Mouse (Mus musculus) inflammation-experienced regulatory T-cells, adult 6 months (primary cell): Measurements from ENCODE around the gene Edn2. TPM values are rescaled to one million over a fixed set of nuclear protein-coding genes. Genes with fewer than 3 reads are reported as not detected.

Experiments
- ATAC-seq: one replicate; pipeline ENCODE4 v1.8.0; 2017
- polyA plus RNA-seq, 3 experiments: library from polyadenylated mRNA; unstranded; fragments of 100-300 nt; shearing (Covaris generic); gene quantifications; one replicate each; pipeline ENCODE4 v1.2.1; 2017

Gene Edn2
- polyA plus RNA-seq, 3 experiments from 2014 or later, result not detected

DNA sequence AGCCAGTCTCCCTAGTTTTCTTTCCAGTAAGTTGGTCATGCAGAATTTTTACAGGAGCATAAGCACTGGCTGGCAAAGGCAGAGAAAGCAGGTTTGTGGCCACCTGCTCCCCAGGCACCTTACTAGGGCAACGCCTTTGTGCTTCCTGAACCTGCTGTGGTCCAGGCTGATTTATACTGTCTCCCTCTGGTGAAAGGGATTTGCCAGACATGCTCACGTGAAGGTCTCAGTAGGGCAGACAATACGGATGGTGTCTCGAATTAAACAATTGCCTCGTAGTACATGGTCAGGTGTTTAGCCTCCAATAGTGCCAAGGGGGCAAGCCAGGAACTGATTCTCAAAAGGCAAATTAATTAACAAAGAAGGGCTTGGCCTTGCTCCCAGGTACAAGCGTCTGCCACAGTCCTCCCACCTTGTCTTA lies 45.5 kb downstream of the Edn2 start:
- no peak for ATAC-seq

DNA sequence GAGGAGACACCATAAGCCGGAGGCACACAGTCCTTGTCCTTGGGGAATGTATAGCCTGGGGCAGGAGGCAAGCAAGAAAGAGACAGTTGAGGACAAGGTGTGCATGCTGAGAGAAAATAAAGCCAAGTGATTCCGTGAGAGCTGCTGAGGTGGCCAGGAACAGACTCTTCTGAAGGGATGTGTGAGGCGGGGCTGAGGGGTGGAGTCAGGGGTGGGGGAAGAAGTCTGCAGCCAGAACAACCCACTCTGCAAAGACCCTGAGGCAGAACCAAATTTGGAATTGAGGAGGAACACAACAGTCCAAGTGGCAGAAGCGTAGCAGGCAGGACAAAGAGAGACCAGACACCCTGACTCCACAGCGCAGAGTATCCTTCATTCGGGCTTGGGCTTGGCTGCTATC lies 51.1 kb downstream of the Edn2 start:
- ATAC-seq, result no peak

DNA sequence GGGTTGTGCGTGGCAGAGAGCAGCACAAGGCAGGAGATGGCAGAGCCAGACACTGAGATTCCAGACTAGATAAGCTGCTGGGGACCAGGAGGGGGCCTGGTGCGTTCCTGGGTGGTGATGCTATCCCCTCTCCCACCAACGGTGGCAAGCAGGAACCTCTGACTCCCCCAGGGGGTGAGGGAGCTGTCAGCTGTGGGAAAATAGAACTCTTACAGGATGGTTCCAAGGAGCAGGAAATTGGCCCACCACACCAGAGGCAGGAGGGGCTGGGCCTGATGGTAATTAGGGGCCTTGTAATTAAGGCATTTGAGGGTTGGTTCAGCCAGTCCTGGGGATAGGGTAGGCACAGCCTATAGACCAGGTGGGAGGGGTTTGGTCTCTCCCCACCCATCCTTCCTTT lies 51.8 kb downstream of the Edn2 start:
- ATAC-seq, result no peak

DNA sequence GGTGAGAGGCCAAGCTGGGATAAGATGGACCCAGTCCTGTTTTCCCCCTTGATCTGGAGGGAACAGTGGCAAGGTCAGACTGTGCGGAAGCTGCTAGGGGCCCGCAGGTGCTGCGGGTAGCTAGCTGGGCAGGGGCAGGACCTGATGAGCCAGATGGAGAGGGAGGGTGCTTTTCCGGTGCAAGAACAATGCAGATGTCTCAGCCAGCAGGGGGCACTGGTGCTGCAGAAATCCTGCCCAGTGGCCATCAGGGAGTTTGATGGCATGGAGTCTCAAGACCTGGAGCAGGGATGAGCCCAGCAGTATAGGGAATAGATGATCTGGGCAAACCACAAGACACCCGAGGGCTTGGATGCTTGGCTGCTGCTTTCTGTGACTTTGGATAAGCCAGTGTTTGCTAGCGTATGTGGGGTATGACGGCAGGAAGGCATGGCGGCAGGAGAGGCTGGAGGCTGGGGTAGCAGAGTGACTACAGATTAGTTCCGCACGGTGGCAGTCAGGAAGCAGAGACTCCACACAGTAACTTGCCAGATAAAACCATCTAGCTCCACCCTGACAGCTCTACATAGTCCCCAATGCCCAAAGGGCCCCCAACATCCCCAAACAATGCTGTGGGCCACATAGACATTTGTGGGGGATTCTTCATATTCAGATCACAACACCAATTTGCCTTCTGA lies 55.0 kb downstream of the Edn2 start:
- no peak for ATAC-seq

DNA sequence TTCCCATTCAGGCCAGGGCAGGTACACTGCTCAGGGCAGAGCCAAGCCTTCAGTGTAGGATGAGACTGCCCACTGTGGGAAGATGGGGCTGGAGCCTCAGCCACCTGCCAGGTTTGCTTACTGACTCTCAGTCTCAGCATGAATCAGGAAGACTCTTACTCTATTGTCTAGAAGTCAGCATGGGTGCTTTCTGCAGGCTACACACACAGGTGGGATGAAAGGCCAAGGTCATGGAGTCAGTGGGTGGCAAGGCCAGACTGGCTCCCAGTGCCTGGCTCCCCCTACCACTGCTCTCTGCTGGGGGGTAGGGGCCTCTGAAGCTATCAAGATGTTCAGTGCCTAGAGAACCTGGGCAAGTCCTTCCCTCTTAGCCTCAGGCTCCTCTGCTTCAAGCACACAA lies 55.9 kb downstream of the Edn2 start:
- ATAC-seq, result no peak

Other genes with a start within 250 kb of the Edn2 start
- gene AL607142.1, start 96.2 kb upstream of the Edn2 start, polyA plus RNA-seq, result not detected
- not detected for gene Foxo6, start 126.1 kb downstream of the Edn2 start, polyA plus RNA-seq
- gene Scmh1, start 244.1 kb downstream of the Edn2 start, polyA plus RNA-seq, result 10 to 100 TPM in 1 of 3 experiments, 1 to 10 TPM in 2; 2.8 to 14.9 (median 10.0) TPM